Mouse (Mus musculus) lung, embryonic 16.5 days (tissue): ENCODE data around the gene Cpne4. TPM values are rescaled to one million over a fixed set of nuclear protein-coding genes. Genes with fewer than 3 reads are reported as not detected.
A peak's percentile ranks its signal among the peaks of the same experiment; 100 is the strongest.

Experiments
- ATAC-seq: fragments of 200-750 bp; cut with Nextera tagmentation; 2 replicates; pipeline ENCODE4 v1.8.0; 2017; ENCODE audit warnings: low read depth, mild to moderate bottlenecking, moderate library complexity
- H3K27ac ChIP-seq: fragments of 300-500 bp; sonication (generic); 2 replicates; pipeline ENCODE4 v1.5.1; 2014; ENCODE audit warnings: mild to moderate bottlenecking, control low read depth, low read length
- H3K27me3 ChIP-seq: fragments of 300-500 bp; sonication (generic); 2 replicates; pipeline ENCODE4 v1.6.1; 2014; ENCODE audit warnings: low read depth, low read length, mixed read lengths; ENCODE audit not compliant: control insufficient read depth, insufficient read depth
- H3K36me3 ChIP-seq: fragments of 300-500 bp; sonication (generic); 2 replicates; pipeline ENCODE4 v1.6.1; 2014; ENCODE audit warnings: low read length; ENCODE audit not compliant: control insufficient read depth, insufficient read depth
- H3K4me1 ChIP-seq: fragments of 300-500 bp; sonication (generic); replicated peaks from 2 replicates; pipeline ENCODE4 v1.6.1; 2014; ENCODE audit warnings: low read length, mixed read lengths; ENCODE audit not compliant: control insufficient read depth, insufficient read depth
- H3K4me2 ChIP-seq: fragments of 300-500 bp; sonication (generic); 2 replicates; pipeline ENCODE4 v1.6.1; 2014; ENCODE audit warnings: low read depth, low read length, control low read depth
- H3K4me3 ChIP-seq: fragments of 300-500 bp; sonication (generic); 2 replicates; pipeline ENCODE4 v1.5.1; 2014; ENCODE audit warnings: mild to moderate bottlenecking, low read length, control low read depth
- H3K9ac ChIP-seq: fragments of 300-500 bp; sonication (generic); 2 replicates; pipeline ENCODE4 v1.6.1; 2014; ENCODE audit warnings: low read length, control low read depth
- H3K9me3 ChIP-seq: fragments of 300-500 bp; sonication (generic); 2 replicates; pipeline ENCODE4 v1.6.1; 2016; ENCODE audit warnings: low read length; ENCODE audit not compliant: control insufficient read depth
- WGBS: fragments of 180-500 bp; shearing (Covaris S2); extraction: QIAGEN DNeasy Blood & Tissue Kit; methylation state at CpG from one replicate; pipeline ENCODE4 v1.1.7; 2014; 5-methylcytosine and 5-hydroxymethylcytosine counted together
- microRNA-seq: library from miRNA; unstranded; fragments of <30 nt; microRNA quantifications from one replicate; pipeline ENCODE4, GENCODE M21; 2016
- polyA plus RNA-seq: library from polyadenylated mRNA; unstranded; fragments of >200 nt; fragmentation: Nextera tagmentation; extraction: Ambion mirVana; gene quantifications from 2 replicates; pipeline ENCODE4 v1.2.1, GENCODE M21; 2015

The Cpne4 gene
- polyA plus RNA-seq, 1 experiment from 2014 or later: 0.38 TPM

DNA sequence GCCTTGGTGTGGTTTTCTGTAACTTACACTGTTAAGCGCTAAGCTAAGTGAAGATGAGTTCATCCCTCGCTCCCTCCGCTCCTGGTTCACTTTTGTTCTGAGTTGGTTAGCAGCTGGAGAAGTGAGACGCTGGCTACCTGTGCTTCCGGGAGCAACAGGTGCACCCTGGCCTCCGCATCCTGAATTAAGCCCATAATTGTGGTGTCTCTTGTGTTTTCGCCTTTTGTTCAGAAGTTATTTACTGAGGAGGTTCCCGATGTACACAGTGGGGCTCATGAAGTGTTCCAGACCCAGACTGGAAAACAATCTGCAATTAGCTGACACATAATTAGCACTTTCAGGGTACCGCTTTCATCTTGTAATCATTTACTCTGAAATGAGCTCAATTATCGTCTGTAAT is 522.0 kb downstream of the Cpne4 start:
- Histone ChIP-seq H3K9ac (no peak overlapping the region), H3K27ac (no peak overlapping the region), H3K9me3 (no peaks in the 10 kb centered on the region), H3K4me1 (no peaks in the 10 kb centered on the region), H3K4me2 (no peak overlapping the region), H3K27me3 (no peaks in the 10 kb centered on the region), H3K36me3 (peaks cover 23% of the 10 kb centered on the region), H3K4me3 (no peak overlapping the region)
- ATAC-seq: no peak
- 95% methylated on average over 10 of the region's 10 CpGs for WGBS

DNA sequence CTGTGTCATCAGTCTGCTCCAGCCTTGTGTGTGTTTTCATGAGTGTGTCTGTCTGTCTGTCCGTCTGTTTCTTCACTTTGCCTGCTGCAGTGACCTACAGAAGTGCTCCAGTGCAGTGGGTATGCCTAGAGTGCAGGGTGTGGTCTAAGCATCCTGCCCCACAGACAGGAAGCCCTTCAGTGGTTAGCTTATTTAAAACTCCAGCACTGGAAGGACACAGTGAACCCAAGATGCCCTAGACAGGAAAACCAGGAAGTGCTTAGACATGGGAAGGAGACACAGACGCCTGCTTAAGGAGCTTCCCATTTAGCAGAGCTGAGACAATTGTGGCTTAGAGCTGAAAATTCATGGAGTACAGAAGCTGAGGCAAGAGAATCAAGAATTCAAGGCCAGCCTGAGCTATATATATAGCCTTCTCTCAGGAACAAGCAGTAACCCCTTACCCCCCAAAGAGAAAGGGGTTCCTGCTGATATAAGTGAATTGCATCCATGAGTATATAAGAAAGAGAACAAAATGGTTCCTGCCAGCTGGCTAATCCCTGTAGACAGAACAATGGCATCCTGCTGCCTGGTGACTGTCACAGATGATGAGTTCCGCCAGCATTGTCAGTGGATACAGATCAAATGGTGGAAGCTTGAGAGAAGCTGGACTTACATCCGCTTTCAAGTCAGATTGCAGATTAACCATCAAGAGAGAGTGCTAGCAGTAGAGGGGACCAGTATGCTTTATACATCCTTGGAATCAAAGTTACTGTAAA is 526.1 kb downstream of the Cpne4 start:
- Histone ChIP-seq H3K27me3 (no peaks in the 10 kb centered on the region), H3K4me1 (no peaks in the 10 kb centered on the region), H3K4me3 (no peak overlapping the region), H3K4me2 (no peak overlapping the region), H3K36me3 (peaks cover 23% of the 10 kb centered on the region), H3K9ac (no peak overlapping the region), H3K9me3 (no peaks in the 10 kb centered on the region), H3K27ac (no peak overlapping the region)
- WGBS: 79% methylated on average over 4 of the region's 4 CpGs
- peak; percentile 54 for ATAC-seq

GRCm38 (mm10) chr9:105074851-105075250 is 527.8 kb downstream of the Cpne4 start:
- WGBS: 88% methylated on average over 8 of the region's 8 CpGs
- Histone ChIP-seq H3K27ac (no peak overlapping the region), H3K4me1 (no peaks in the 10 kb centered on the region), H3K4me2 (no peak overlapping the region), H3K9me3 (no peaks in the 10 kb centered on the region), H3K36me3 (peaks cover 18% of the 10 kb centered on the region), H3K4me3 (no peak overlapping the region), H3K27me3 (no peaks in the 10 kb centered on the region), H3K9ac (no peak overlapping the region)
- no peak for ATAC-seq

DNA sequence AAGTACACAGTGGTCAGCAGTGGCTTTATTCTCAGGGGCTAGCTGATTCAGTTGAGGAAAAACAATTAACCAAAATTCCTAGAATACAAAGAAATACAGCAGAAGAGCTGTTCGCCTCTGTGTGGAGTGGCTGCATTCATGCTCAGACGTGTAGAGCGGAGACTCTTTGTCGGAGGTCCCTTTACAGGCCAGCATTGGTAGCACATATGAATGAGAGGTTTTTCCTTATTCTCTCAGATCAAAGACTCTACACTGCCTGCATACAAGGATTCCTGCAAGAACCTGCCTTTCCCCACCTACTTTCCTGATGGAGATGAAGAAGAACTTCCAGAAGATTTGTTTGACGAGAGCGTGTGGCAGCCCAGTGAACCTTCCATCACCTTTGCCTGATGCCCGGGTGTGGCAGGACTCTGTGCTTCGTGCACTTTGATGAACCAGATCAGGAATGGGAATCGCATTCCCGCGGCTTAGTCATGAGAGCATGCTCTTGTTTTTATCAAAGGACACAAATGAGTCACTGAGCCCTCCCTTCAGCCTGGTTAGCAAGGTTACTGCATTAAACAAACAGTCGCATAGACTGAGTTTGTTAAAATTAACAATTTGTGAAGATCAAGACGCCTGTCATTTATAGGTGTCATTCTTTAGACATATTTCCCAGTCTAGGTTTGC is 529.8 kb downstream of the Cpne4 start:
- Histone ChIP-seq H3K9ac (no peak overlapping the region), H3K4me1 (no peaks in the 10 kb centered on the region), H3K4me2 (no peak overlapping the region), H3K36me3 (peaks cover 15% of the 10 kb centered on the region), H3K9me3 (no peaks in the 10 kb centered on the region), H3K4me3 (no peak overlapping the region), H3K27ac (no peak overlapping the region), H3K27me3 (no peaks in the 10 kb centered on the region)
- WGBS: 88% methylated on average over 13 of the region's 13 CpGs
- no peak for ATAC-seq

GRCm38 (mm10) chr9:105078460-105078859 is 531.4 kb downstream of the Cpne4 start:
- H3K4me2 ChIP-seq: no peak overlapping the region
- H3K4me1 ChIP-seq: no peaks in the 10 kb centered on the region
- ATAC-seq: no peak
- peaks cover 15% of the 10 kb centered on the region for H3K36me3 ChIP-seq
- H3K27ac ChIP-seq: no peak overlapping the region
- H3K4me3 ChIP-seq: no peak overlapping the region
- no peak overlapping the region for H3K9ac ChIP-seq
- no peaks in the 10 kb centered on the region for H3K27me3 ChIP-seq
- H3K9me3 ChIP-seq: no peaks in the 10 kb centered on the region
- 86% methylated on average over 4 of the region's 4 CpGs for WGBS

DNA sequence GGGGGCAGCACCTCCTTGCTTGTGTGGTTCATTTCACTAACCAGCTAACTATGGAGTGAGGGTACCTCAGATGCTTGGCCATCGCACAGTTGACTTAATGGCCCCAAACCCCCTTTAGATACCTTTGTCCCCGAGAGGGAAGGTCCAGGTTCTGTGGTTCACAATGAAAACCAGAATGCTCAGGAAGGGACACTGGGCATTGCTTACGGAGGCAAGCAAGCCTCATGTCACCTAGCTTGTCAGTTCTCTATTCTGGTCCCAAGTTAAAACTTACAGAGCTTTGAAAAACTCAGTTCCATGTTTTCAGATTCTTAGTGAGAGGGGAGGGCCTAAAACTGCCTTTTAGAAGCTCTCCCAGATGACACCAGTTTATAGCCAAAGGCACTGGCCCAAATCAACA is 533.2 kb downstream of the Cpne4 start:
- Histone ChIP-seq H3K9ac (no peak overlapping the region), H3K4me3 (no peak overlapping the region), H3K36me3 (peaks cover 7% of the 10 kb centered on the region; the same call in 1 of the 2 replicates), H3K4me1 (no peaks in the 10 kb centered on the region), H3K4me2 (no peak overlapping the region), H3K9me3 (no peaks in the 10 kb centered on the region), H3K27ac (no peak overlapping the region), H3K27me3 (no peaks in the 10 kb centered on the region)
- WGBS: 91% methylated on average over 3 of the region's 3 CpGs
- ATAC-seq: no peak

Small RNAs within 50 kb of the gene (microRNA-seq; reads per million reads assigned to microRNA genes)
- gene Gm23391: not detected

Other genes with a start within 250 kb of the Cpne4 start
- gene Acpp, start 209.5 kb upstream of the Cpne4 start, polyA plus RNA-seq: 0.60 and 0.65 TPM in 2 replicates